17 mouse cellular contexts compared by ENCODE assay signal in genomic region chr16:97766501-97766900, GRCm38 (mm10). TPM values are rescaled to one million over a fixed set of nuclear protein-coding genes. Genes with fewer than 3 reads are reported as not detected.
DNase-seq lines count a peak whose midpoint lies in the region; ATAC-seq and TF ChIP-seq lines count a peak whose summit lies in the region.
"Had no signal": no experiment of that assay in that cellular context is flagged by ENCODE, and none has a peak within 500 bp of the region (broad histone marks: within the 10 kb centered on the region; RNA-seq: fewer than 3 reads in every experiment).

No protein-coding gene starts in this region.

- peaks cover 0 to 5% of the 10 kb centered on the region in 2 experiments; a peak in 3 of 4 replicates for H3K4me1 ChIP-seq in liver, embryonic 14.5 days (replicated peaks; ENCODE audit: control insufficient read depth in 2 of 2, insufficient read depth in 2 of 2, low read length in 1 of 2)
- H3K4me1 ChIP-seq in kidney, embryonic 16.5 days (ENCODE audit: insufficient read depth, low read length) = no peaks in the 10 kb centered on the region

- H3K4me2 ChIP-seq in liver, embryonic 14.5 days (ENCODE audit: low read depth) = peak overlapping the region; percentile 15; the same call in 1 of the 2 replicates
- H3K4me2 ChIP-seq in kidney, embryonic 16.5 days (replicated peaks; ENCODE audit: low read depth, low read length) = no peak overlapping the region
- H3K4me2 ChIP-seq: embryonic facial prominence, embryonic 13.5 days; hindbrain, embryonic 14.5 days had no signal

- TF ChIP-seq CTCF in liver, embryonic 14.5 days (IDR thresholded peaks at IDR 0.05; ENCODE audit: low read depth) = no peak

- H3K4me3 ChIP-seq in liver, embryonic 14.5 days (ENCODE audit: insufficient read depth in 1 of 2, low read depth in 2 of 2, low read length in 2 of 2) = no peak overlapping the region
- H3K4me3 ChIP-seq in kidney, embryonic 16.5 days (ENCODE audit: low read length) = no peak overlapping the region
- H3K4me3 ChIP-seq: embryonic facial prominence, embryonic 13.5 days; limb, embryonic 10.5 days had no signal

- WGBS in liver, embryonic 14.5 days (ENCODE audit: insufficient replicate concordance) = 31% methylated on average over 3 of the region's 3 CpGs
- WGBS in kidney, embryonic 16.5 days = 24% methylated on average over 3 of the region's 3 CpGs

- peak; percentile 46; the same call in 1 of the 2 replicates for ATAC-seq in liver, embryonic 14.5 days (ENCODE audit: insufficient read depth)
- no peak for ATAC-seq in kidney, embryonic 16.5 days (ENCODE audit: low FRiP score, low TSS enrichment)
- ATAC-seq: midbrain, embryonic 16.5 days had no signal

- peaks cover 37% of the 10 kb centered on the region for H3K27me3 ChIP-seq in liver, embryonic 14.5 days (ENCODE audit: control insufficient read depth, insufficient read depth, low read length)
- peaks cover 37% of the 10 kb centered on the region for H3K27me3 ChIP-seq in kidney, embryonic 16.5 days (ENCODE audit: insufficient read depth, low read length)

- no peak overlapping the region for H3K27ac ChIP-seq in liver, embryonic 14.5 days
- no peak overlapping the region for H3K27ac ChIP-seq in kidney, embryonic 16.5 days (ENCODE audit: low read length)
- H3K27ac ChIP-seq: embryonic facial prominence, embryonic 13.5 days; hindbrain, embryonic 14.5 days; limb, embryonic 10.5 days had no signal

- no peak for TF ChIP-seq EP300 in liver, embryonic 14.5 days (IDR thresholded peaks at IDR 0.05; ENCODE audit: low read depth)

- no peaks in the 10 kb centered on the region for H3K36me3 ChIP-seq in liver, embryonic 14.5 days (replicated peaks; ENCODE audit: control insufficient read depth, insufficient read depth, low read depth)
- no peaks in the 10 kb centered on the region for H3K36me3 ChIP-seq in kidney, embryonic 16.5 days (ENCODE audit: insufficient read depth, low read length)
- H3K36me3 ChIP-seq: embryonic facial prominence, embryonic 13.5 days; limb, embryonic 10.5 days had no signal

- peak; percentile 35 for DNase-seq in ES-CJ7 (ENCODE audit: low read depth, low spot score)
- DNase-seq in ZHBTc4 (ENCODE audit: low read depth, low spot score) = peak; percentile 73
- no peak for DNase-seq in liver, embryonic 14.5 days (ENCODE audit: low read depth in 3 of 3, low spot score in 3 of 3)
- peak; percentile 60 for DNase-seq in lung, postnatal 10 days
- no peak for DNase-seq in cerebellum, adult 11-12 months
- DNase-seq in embryo, embryonic 9.5 days (ENCODE audit: extremely low spot score) = no peak
- DNase-seq in Muller cell, postnatal 12 days (ENCODE audit: inconsistent ontology term) = no peak
- DNase-seq: heart, adult 18-20 months; kidney, adult 8-10 months; layer of hippocampus, postnatal 36 days; right cerebral cortex, postnatal 14 days; thymus, adult 18-20 months had no signal

- H3K9ac ChIP-seq in liver, embryonic 14.5 days (replicated peaks) = no peak overlapping the region
- no peak overlapping the region for H3K9ac ChIP-seq in kidney, embryonic 16.5 days (replicated peaks; ENCODE audit: low read length)
- H3K9ac ChIP-seq: embryonic facial prominence, embryonic 13.5 days; hindbrain, embryonic 14.5 days had no signal

- H3K9me3 ChIP-seq in liver, embryonic 14.5 days (ENCODE audit: control insufficient read depth, low read length) = no peaks in the 10 kb centered on the region
- H3K9me3 ChIP-seq in kidney, embryonic 16.5 days (ENCODE audit: low read length) = no peaks in the 10 kb centered on the region
- H3K9me3 ChIP-seq: embryonic facial prominence, embryonic 13.5 days; limb, embryonic 10.5 days had no signal

RNA-seq across cellular contexts. Expression of gene Ripk4, which starts 2.9 kb away (rescaled TPM):
- polyA plus RNA-seq in liver, embryonic 14.5 days (2012; rRNA removed) = 1.2 and 1.4 TPM in 2 replicates
- polyA plus RNA-seq in liver, embryonic 14.5 days (2014; fragmentation: Nextera tagmentation; extraction: Ambion mirVana) = 1.8 and 2.4 TPM in 2 replicates
- 12.0 and 12.1 TPM in 2 replicates for polyA plus RNA-seq in kidney, embryonic 16.5 days (2015; fragmentation: Nextera tagmentation; extraction: Ambion mirVana)

Comparison
In these comparisons a context has a peak if more than half of its experiments do, and no peak if none do; other contexts are left out.
1. DNase-seq: peak in ES-CJ7 (single experiment), ZHBTc4 (single experiment) and lung, postnatal 10 days (single experiment); none in liver, embryonic 14.5 days (0 of 3), cerebellum, adult 11-12 months (single experiment), embryo, embryonic 9.5 days (single experiment) and Muller cell, postnatal 12 days (single experiment).